In genomic region chr2:27922053-27922452, GRCm38 (mm10) we compare ENCODE assay signal across 14 mouse cellular contexts.
"Had no signal": no experiment of that assay in that cellular context is flagged by ENCODE, and none has a peak within 500 bp of the region (broad histone marks: within the 10 kb centered on the region; RNA-seq: fewer than 3 reads in every experiment).

No protein-coding gene starts in this region.

- H3K9me3 ChIP-seq: kidney, embryonic 15.5 days; limb, embryonic 13.5 days; midbrain, embryonic 12.5 days; neural tube, embryonic 13.5 days had no signal

- H3K36me3 ChIP-seq: midbrain, embryonic 12.5 days; neural tube, embryonic 13.5 days had no signal

- H3K9ac ChIP-seq: kidney, embryonic 15.5 days; limb, embryonic 13.5 days; liver, embryonic 14.5 days; midbrain, embryonic 12.5 days; neural tube, embryonic 13.5 days had no signal

- H3K4me1 ChIP-seq: kidney, embryonic 15.5 days; midbrain, embryonic 12.5 days; neural tube, embryonic 13.5 days had no signal

- ATAC-seq: midbrain, embryonic 16.5 days had no signal

- H3K27me3 ChIP-seq: kidney, embryonic 15.5 days; limb, embryonic 13.5 days; midbrain, embryonic 12.5 days; neural tube, embryonic 13.5 days had no signal

- H3K27ac ChIP-seq: kidney, embryonic 15.5 days; left cerebral cortex, adult 2 months; limb, embryonic 13.5 days; liver, embryonic 14.5 days; midbrain, embryonic 12.5 days; neural tube, embryonic 13.5 days had no signal

- H3K4me2 ChIP-seq: kidney, embryonic 15.5 days; limb, embryonic 13.5 days; midbrain, embryonic 12.5 days; neural tube, embryonic 13.5 days had no signal

- H3K4me3 ChIP-seq: kidney, embryonic 15.5 days; left cerebral cortex, adult 2 months; limb, embryonic 13.5 days; midbrain, embryonic 12.5 days; neural tube, embryonic 13.5 days had no signal

- DNase-seq: kidney, adult 11 months; kidney, postnatal 14 days; lung, adult 18-20 months; lung, postnatal 4 days; retina, postnatal 1 day; right cerebral cortex, postnatal 14 days; thymus, postnatal 36 days had no signal
